Mouse (Mus musculus) thymus, postnatal 0 days (tissue): ENCODE results near the gene Olfr1241. TPM values are rescaled to one million over a fixed set of nuclear protein-coding genes. Genes with fewer than 3 reads are reported as not detected.

Experiments
- DNase-seq: peaks from one replicate; pipeline ENCODE4 v3.0.0-alpha.2; 2015; ENCODE audit warnings: low spot score
- polyA plus RNA-seq: library from polyadenylated mRNA; unstranded; fragments of >200 nt; fragmentation: Nextera tagmentation; extraction: Ambion mirVana; gene quantifications from 2 replicates; pipeline ENCODE4 v1.2.1, GENCODE M21; 2015

Gene Olfr1241
- not detected in 2 replicates for polyA plus RNA-seq

GRCm38 (mm10) chr2:89487026-89487425, at the start of gene Olfr1241:
Gene Olfr1241 (minus strand): TSS chr2:89487126.
- no peak for DNase-seq

- DNase-seq, result no peak
Observed at GRCm38 (mm10) chr2:89531387-89531786, 44.5 kb upstream of the Olfr1241 start, which contains the start of gene Olfr1243. Gene Olfr1243 (minus strand): TSS chr2:89531487.

GRCm38 (mm10) chr2:89498235-89498634, 11.3 kb upstream of the Olfr1241 start, which contains the start of gene Olfr1242:
Gene Olfr1242 (minus strand): TSS chr2:89498335.
- no peak for DNase-seq

GRCm38 (mm10) chr2:89442900-89443299, 44.0 kb downstream of the Olfr1241 start, which contains the start of gene Olfr1240:
Gene Olfr1240 (minus strand): TSS chr2:89443000.
- DNase-seq, result no peak

Other genes starting within 250 kb of the Olfr1241 start
- gene Olfr1228, start 233.1 kb downstream of the Olfr1241 start, polyA plus RNA-seq, result not detected in 2 replicates
- not detected in 2 replicates for gene Olfr1229, start 199.1 kb downstream of the Olfr1241 start, polyA plus RNA-seq
- not detected in 2 replicates for gene Olfr1230, start 189.9 kb downstream of the Olfr1241 start, polyA plus RNA-seq
- gene Olfr1231, start 180.1 kb downstream of the Olfr1241 start, polyA plus RNA-seq, result not detected in 2 replicates
- gene Olfr1232, start 157.5 kb downstream of the Olfr1241 start, polyA plus RNA-seq, result not detected in 2 replicates
- not detected in 2 replicates for gene Olfr1233, start 144.7 kb downstream of the Olfr1241 start, polyA plus RNA-seq
- gene Olfr1234, start 122.3 kb downstream of the Olfr1241 start, polyA plus RNA-seq, result not detected in 2 replicates
- gene Olfr1238, start 77.5 kb downstream of the Olfr1241 start, polyA plus RNA-seq, result not detected in 2 replicates
- gene Olfr1239, start 66.7 kb downstream of the Olfr1241 start, polyA plus RNA-seq, result not detected in 2 replicates
- gene Olfr1240, start 44.1 kb downstream of the Olfr1241 start, polyA plus RNA-seq, result not detected in 2 replicates
- gene Olfr1242, start 11.2 kb upstream of the Olfr1241 start, polyA plus RNA-seq, result not detected in 2 replicates
- gene Olfr1243, start 44.4 kb upstream of the Olfr1241 start, polyA plus RNA-seq, result not detected in 2 replicates
- not detected in 2 replicates for gene Olfr1245, start 91.3 kb upstream of the Olfr1241 start, polyA plus RNA-seq
- not detected in 2 replicates for gene Olfr1246, start 106.0 kb upstream of the Olfr1241 start, polyA plus RNA-seq
- not detected in 2 replicates for gene Olfr1247, start 127.0 kb upstream of the Olfr1241 start, polyA plus RNA-seq
- not detected in 2 replicates for gene Olfr1248, start 131.1 kb upstream of the Olfr1241 start, polyA plus RNA-seq
- gene Olfr1249, start 147.9 kb upstream of the Olfr1241 start, polyA plus RNA-seq, result not detected in 2 replicates
- not detected in 2 replicates for gene Olfr1250, start 174.3 kb upstream of the Olfr1241 start, polyA plus RNA-seq
- gene Olfr1251, start 184.8 kb upstream of the Olfr1241 start, polyA plus RNA-seq, result not detected in 2 replicates
- not detected in 2 replicates for gene Olfr1252, start 237.9 kb upstream of the Olfr1241 start, polyA plus RNA-seq